Mouse (Mus musculus) gastrocnemius, postnatal 10 days (tissue): ENCODE measurements at regions not wholly inside any gene's neighbourhood (a gene's known extent, or its start where the extent isn't known, plus 50 kb on each side); places are given as distances from the start of the nearest gene placed in this dataset.

Experiments used
- DNase-seq: peaks from one replicate; pipeline ENCODE4 v3.0.0; 2021; ENCODE audit warnings: mixed read lengths

DNA sequence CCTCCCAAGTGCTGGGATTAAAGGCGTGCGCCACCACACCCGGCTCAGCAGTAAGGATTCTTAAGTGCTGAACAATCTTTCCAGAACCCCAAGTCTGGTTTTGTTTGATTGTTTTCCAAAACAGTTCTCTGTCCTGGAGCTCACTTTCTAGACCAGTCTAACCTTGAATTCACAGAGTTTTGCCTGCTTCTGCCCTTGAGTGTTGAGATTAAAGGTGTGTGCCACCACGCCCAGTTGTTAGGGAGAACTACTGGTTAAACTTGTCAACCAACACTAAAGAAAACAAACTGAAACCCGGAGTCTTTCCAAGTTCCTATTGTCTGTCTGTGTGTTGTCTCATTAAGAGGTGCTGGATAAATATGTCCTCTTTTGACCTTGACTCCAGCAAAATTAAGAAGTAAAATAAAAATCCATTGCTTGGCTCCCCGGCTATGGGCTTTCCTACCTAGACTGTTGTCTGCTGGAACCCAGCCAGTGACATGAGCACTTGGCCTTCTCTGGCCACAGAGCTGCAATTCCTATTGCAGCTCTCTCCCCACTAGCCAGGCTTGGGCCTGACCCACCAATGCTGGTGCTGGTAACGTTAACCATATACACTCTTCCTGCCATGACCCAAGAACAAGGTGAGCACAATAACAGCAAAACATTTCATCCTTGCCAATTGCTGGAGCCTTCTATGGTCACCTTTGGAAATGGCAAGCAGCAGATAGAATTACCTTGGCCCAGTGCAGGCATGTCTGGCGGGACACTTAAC lies 51.1 kb upstream of the Klf9 start:
- peak; percentile 47 for DNase-seq
